ENCODE assay signal across 8 mouse cellular contexts in the genomic region with DNA sequence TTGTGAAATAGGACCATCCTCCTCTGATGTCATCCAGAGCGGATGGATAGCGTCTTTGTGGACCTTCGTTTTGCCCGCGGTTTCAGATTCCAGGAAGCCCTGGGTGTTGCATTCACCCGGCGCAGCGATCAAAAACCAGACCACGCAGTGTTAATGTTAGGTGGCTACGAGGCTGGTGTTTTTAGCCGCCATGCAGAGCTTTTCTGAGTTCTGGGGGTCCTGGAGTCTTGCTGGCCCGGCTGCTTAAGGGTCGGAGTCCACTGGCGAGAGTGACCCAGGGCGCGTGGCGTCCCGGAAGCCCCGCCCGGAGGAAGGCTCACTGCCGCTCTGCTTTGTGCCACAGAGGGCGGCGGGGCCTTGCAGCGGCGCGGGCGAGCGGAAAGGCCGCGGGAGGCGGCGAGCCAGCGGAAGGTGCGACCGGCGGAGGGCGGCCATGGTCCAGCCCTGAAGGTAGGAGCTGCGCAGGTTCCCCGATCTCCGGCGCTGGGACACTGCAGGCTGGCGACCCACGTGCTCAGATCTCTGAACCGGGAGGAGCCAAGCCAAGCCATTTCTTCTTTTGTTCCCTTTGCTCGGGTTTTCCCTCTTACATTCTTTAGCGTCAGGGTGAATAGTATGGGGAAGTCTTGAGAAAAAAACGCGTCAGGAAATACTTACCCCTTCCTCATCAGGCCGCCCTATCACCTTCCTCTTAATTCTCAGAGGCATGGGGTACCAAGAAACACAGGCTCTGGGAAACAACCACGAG. TPM values are rescaled to one million over a fixed set of nuclear protein-coding genes. Genes with fewer than 3 reads are reported as not detected.
DNase-seq lines count a peak whose midpoint lies in the region; ATAC-seq and TF ChIP-seq lines count a peak whose summit lies in the region.

No protein-coding gene starts in this region.

- H3K4me3 ChIP-seq in forebrain, embryonic 15.5 days, result peak overlapping the region; percentile 63
- H3K4me3 ChIP-seq in layer of hippocampus, adult 2 months, result peak overlapping the region; percentile 90

- H3K27ac ChIP-seq in forebrain, embryonic 15.5 days (replicated peaks), result peak overlapping the region; percentile 89
- peak overlapping the region; percentile 84 for H3K27ac ChIP-seq in layer of hippocampus, adult 2 months

- TF ChIP-seq CTCF in layer of hippocampus, adult 2 months (conservative IDR thresholded peaks at IDR 0.05), result no peak; the same call in 1 of the 2 replicates

- peak; percentile 75 for DNase-seq in MEL-GATA-1-ER (ENCODE audit: extremely low read depth, low read depth)
- peak; percentile 76 for DNase-seq in cerebellum, adult 11-12 months
- DNase-seq in heart, postnatal 36 days, result peak; percentile 75 to 81
- peak; percentile 18 to 23 for DNase-seq in layer of hippocampus, adult 2 months (ENCODE audit: low spot score in 2 of 2)
- DNase-seq in lung, postnatal 10 days, result peak; percentile 77
- peak; percentile 58 for DNase-seq in ovary, postnatal 10 days (ENCODE audit: low spot score)
- peak; percentile 57 for DNase-seq in thymus, postnatal 0 days (ENCODE audit: low spot score)

- under 1% methylated on average over 50 of the region's 50 CpGs for WGBS in forebrain, embryonic 15.5 days

- H3K36me3 ChIP-seq in forebrain, embryonic 15.5 days, result peaks cover 15% of the 10 kb centered on the region

- ATAC-seq in forebrain, embryonic 15.5 days (replicated peaks), result peak; percentile 55

- peaks cover 35% of the 10 kb centered on the region for H3K4me1 ChIP-seq in forebrain, embryonic 15.5 days

- H3K4me2 ChIP-seq in forebrain, embryonic 15.5 days (replicated peaks), result peak overlapping the region; percentile 76

- intact Hi-C loops in heart, postnatal 36 days (cut with DNase I), result loop anchor here (2.0 kb wide), 1 partner anchor 48 kb away; no protein-coding TSS in a partner anchor

- peak overlapping the region; percentile 77 for H3K9ac ChIP-seq in forebrain, embryonic 15.5 days (replicated peaks)

- H3K9me3 ChIP-seq in forebrain, embryonic 15.5 days, result no peaks in the 10 kb centered on the region

- H3K27me3 ChIP-seq in forebrain, embryonic 15.5 days, result no peaks in the 10 kb centered on the region

RNA-seq across cellular contexts. Expression of a gene that starts 6.1 kb away (rescaled TPM):
- 0.22 and 0.51 TPM in 2 replicates for polyA plus RNA-seq in forebrain, embryonic 15.5 days (2015; fragmentation: Nextera tagmentation; extraction: Ambion mirVana)
- 1 to 10 TPM in 1 of 2 experiments, under 1 TPM in 1; 0.69 to 1.5 TPM for total RNA-seq in heart, postnatal 36 days (2021)
- 1 to 10 TPM; 2.7 TPM for total RNA-seq in layer of hippocampus, adult 2 months (2021)
- 0.19 and 0.27 TPM in 2 replicates for polyA plus RNA-seq in thymus, postnatal 0 days (2015; fragmentation: Nextera tagmentation; extraction: Ambion mirVana)

RNA-seq across cellular contexts. Expression of a gene that starts 26.6 kb away (rescaled TPM):
- 172 and 174 TPM in 2 replicates for polyA plus RNA-seq in forebrain, embryonic 15.5 days (2015; fragmentation: Nextera tagmentation; extraction: Ambion mirVana)
- total RNA-seq in heart, postnatal 36 days (2021), result 10 to 100 TPM; 49.3 to 63.5 TPM
- total RNA-seq in layer of hippocampus, adult 2 months (2021), result 10 to 100 TPM; 53.1 to 54.0 TPM
- 58.5 and 61.6 TPM in 2 replicates for polyA plus RNA-seq in thymus, postnatal 0 days (2015; fragmentation: Nextera tagmentation; extraction: Ambion mirVana)

Comparison
In these comparisons a context has a peak if more than half of its experiments do, and no peak if none do; other contexts are left out.
1. Peak in every context shown above with its lines: DNase-seq, ATAC-seq, H3K4me3 ChIP-seq and H3K27ac ChIP-seq.
2. DNase-seq: peak in every context shown above with its lines; median percentile 78 in heart, postnatal 36 days; 77 in lung, postnatal 10 days; 76 in cerebellum, adult 11-12 months; 75 in MEL-GATA-1-ER; 58 in ovary, postnatal 10 days; 57 in thymus, postnatal 0 days; 20 in layer of hippocampus, adult 2 months.